Mouse (Mus musculus) liver (tissue): ENCODE data around the gene Cfap65.
A peak's percentile ranks its signal among the peaks of the same experiment; 100 is the strongest.

Experiments
- DNase-seq: peaks from one replicate; pipeline ENCODE4 v3.0.0-alpha.2; 2020; ENCODE audit warnings: mixed read lengths

The Cfap65 gene

GRCm38 (mm10) chr1:74936221-74936830 is 927 bp upstream of the Cfap65 start:
- DNase-seq, result no peak

GRCm38 (mm10) chr1:74927621-74928296 is 7.6 kb downstream of the Cfap65 start:
- no peak for DNase-seq

- DNase-seq, result no peak
Observed at GRCm38 (mm10) chr1:74926721-74927120, 8.7 kb downstream of the Cfap65 start.

- no peak for DNase-seq
Observed at GRCm38 (mm10) chr1:74924464-74924863, 10.9 kb downstream of the Cfap65 start.

GRCm38 (mm10) chr1:74915706-74916105 is 19.7 kb downstream of the Cfap65 start:
- no peak for DNase-seq

- no peak for DNase-seq
Observed at GRCm38 (mm10) chr1:74902191-74902590, 33.2 kb downstream of the Cfap65 start.

- DNase-seq, result peak; percentile 57
Observed at GRCm38 (mm10) chr1:74901686-74902085, 33.7 kb downstream of the Cfap65 start.

- DNase-seq, result peak; percentile 63
Observed at GRCm38 (mm10) chr1:74900341-74901285, 34.8 kb downstream of the Cfap65 start.

GRCm38 (mm10) chr1:74898656-74899431 is 36.6 kb downstream of the Cfap65 start:
- no peak for DNase-seq

- no peak for DNase-seq
Observed at GRCm38 (mm10) chr1:74897976-74898375, 37.4 kb downstream of the Cfap65 start.

GRCm38 (mm10) chr1:74894966-74895365 is 40.4 kb downstream of the Cfap65 start:
- peak; percentile 59 for DNase-seq

- peak; percentile 36 for DNase-seq
Observed at GRCm38 (mm10) chr1:74893134-74893855, 42.1 kb downstream of the Cfap65 start, which contains the start of gene Cryba2. Gene Cryba2, minus strand, starts transcription at chr1:74893143.

GRCm38 (mm10) chr1:74892351-74893133 is 42.9 kb downstream of the Cfap65 start:
- no peak for DNase-seq

GRCm38 (mm10) chr1:74891513-74891912 is 43.9 kb downstream of the Cfap65 start:
- peak; percentile 53 for DNase-seq

GRCm38 (mm10) chr1:74885369-74886042 is 49.9 kb downstream of the Cfap65 start, which contains the start of gene Fev:
Gene Fev, minus strand, starts transcription at chr1:74885419.
- no peak for DNase-seq

GRCm38 (mm10) chr1:74884196-74885141 is 50.9 kb downstream of the Cfap65 start:
- no peak for DNase-seq

- DNase-seq, result no peak
Observed at GRCm38 (mm10) chr1:74883441-74883840, 52.0 kb downstream of the Cfap65 start.

GRCm38 (mm10) chr1:74882828-74883227 is 52.6 kb downstream of the Cfap65 start:
- no peak for DNase-seq
